Mouse (Mus musculus) frontal cortex, postnatal 14 days (tissue): Measurements from ENCODE around the gene Fkbpl.

Experiments used
- DNase-seq, 2 experiments: peaks; one replicate each; pipeline ENCODE4 v3.0.0; 2022; ENCODE audit warnings: low spot score in 2 of 2

Fkbpl gene

DNA sequence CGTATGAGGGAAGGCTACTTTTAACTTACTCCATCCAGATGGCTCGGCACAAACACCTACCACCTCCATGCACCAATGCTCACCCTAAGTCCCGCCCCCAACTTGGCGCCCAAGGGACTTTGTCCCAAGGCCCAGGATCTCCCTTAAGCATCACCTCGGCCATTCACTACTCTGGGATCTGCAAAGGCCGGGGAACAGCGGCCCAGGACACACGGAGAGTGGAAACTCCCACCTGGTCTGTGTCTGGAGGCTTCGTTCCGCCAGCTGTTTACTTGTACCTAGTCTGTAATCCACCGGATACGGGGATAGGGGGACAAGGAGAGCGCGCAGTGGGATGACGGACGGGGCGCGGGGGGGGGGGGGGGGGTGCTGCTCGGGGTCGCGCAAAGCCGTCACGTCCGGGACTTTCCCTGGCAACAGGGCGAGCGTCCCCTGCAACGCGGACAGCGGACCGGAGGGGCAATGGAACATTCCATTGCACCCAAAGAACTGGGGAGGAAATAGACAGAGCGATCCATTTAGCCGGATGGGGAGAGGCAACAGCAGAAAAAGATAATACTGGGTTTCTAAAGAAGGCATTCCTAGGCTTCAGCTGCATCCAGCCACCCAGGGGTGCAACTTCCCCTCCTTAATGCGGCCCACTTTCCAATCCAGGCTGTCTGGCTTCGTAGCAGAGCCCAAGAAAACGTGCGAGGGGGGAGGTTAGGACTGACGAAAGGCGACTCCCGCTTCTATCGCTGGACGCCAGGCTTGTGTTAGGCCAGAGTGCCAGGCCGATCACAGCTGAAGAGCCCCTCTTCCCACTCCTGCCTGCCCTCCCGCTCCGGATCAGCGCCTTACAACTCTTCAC lies 17.2 kb upstream of the Fkbpl start:
- DNase-seq: peak; percentile 78 to 83

DNA sequence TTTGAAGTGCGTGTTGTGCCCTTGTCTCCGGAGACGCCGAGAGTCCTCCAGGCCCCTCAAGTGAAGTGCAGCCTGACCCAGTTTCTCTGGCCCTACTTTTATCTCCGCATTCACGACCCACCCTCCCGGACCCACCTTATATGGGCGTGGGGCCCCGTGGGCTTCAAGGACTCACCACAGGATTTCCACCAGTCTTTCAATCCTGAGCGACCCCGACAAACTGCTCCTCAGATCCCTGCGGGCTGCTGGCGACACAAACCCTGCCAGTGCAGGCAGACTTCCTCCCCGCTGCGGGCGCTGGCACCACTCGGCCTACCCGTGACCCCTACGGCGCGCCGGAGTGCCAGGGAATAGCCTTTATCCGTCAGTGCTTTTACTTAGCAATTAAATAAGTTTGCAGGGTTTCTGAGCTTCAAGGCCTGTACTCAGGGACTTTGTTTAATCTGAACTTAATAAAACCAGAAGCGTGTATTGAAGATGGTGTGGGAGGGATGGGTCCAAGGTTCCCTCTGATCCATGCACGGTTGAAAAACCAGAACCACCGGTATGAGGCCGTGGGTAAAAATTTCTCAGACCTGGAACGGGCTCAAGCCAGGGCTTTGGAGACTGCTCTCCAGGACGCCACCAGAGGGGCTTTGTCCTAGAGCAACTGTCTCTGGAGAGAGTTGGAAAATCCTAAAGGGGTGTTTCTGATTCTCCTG lies 16.5 kb upstream of the Fkbpl start, which contains the start of gene Ppt2:
Gene Ppt2, minus strand, starts transcription at position 568 of the 701 bp plus-strand sequence.
- no peak for DNase-seq

DNA sequence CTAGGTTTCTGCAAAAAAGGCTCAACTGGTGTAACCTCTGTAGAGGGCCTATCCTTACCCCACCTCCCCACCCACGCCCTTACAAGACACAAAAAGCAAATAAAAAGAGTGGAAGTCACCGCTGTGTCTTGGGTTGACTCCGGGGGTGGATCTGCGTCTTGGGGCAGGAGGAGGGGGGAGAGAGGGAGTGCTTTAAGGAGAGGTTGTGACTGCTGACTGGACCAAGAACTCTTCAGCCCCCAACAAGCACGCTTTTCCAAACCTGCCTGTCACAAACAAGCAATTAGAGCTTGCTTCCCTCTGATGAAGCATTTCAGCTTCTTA lies 16.0 kb upstream of the Fkbpl start:
- no peak for DNase-seq

DNA sequence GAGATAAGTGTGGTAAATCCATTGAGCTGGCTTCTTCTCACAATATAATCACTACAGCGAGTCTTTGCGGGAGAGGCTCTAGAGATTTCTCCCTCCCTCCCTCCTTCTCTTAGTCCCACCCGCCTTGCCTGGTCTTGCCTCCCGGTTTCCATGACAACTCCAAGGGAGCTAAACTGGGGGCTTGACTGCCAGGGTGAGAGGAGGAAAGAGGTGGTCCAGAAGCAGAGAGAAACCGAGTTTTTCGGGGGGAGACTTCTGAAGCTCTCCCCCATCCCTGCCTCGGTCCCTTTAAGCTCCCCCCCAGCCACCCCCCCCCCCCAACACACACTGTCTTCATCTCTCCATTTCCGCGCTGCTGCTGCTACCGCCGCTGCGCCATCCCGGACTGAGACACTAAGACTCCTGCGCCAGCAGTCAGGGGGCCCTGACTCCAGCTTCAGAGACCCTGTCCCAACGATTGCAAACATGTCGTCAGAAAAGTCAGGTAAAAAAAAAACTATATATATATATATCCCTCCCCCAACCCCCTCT lies 15.3 kb upstream of the Fkbpl start, which contains the start of gene Prrt1:
Gene Prrt1, plus strand, starts transcription at position 313 of the 531 bp plus-strand sequence.
- DNase-seq: peak in 1 of 2 experiments; percentile 54

DNA sequence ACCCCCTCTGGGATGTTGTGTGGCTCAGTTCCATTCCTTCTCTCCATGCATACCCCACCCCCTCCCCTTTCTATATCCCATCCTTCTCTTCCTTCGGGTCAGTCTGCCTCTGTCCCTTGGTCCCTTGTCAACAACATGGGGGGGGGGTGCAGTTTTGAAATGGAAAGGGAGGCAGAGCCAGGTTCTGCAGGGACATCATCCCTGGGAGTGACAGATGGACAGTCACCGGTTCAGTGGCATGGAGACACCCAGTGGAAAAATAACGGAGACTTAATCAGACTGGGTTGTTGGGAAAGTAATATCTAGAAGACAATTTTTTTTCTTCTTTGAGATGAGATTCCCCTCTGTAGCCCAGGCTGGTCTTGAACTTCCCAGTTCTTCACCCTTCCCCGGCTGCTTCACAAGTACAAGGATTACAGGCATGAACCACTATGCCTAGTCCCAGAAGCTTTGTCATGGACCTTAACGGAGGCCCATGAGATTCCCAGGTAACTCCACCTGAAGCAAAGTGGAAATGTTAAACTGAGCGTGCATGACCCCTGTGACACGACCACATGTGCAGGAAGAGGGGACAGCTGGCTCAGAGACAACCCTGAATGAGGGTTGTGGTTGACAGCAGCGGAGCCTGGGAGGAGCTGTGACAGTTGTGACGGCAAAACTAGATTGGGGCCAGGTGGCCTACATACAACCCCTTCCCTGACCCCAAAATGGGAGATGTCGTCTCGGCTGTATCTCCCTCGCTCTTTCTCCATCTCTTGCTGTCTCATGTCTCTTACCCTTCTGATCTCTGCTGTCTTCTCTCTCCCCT lies 14.6 kb upstream of the Fkbpl start:
- DNase-seq: no peak

DNA sequence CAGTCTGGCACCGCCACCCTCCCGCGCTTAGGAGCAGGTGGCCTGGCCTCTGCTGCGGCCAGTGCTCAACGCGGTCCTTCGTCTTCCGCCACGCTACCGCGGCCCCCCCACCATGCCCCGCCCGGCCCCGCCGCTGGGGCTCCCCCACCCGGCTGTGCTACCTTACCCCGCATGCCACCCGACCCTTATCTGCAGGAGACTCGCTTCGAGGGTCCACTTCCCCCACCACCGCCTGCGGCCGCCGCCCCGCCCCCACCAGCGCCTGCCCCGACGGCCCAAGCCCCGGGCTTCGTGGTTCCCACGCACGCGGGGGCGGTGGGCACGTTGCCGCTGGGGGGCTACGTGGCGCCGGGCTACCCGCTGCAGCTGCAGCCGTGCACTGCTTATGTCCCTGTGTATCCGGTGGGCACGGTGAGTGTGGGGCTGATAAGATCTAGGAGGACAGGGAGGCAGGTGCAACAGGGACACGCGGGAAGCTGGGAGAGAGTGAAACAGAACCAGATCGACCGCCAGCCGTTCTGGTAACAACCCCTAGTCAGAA lies 13.7 kb upstream of the Fkbpl start:
- DNase-seq: no peak

DNA sequence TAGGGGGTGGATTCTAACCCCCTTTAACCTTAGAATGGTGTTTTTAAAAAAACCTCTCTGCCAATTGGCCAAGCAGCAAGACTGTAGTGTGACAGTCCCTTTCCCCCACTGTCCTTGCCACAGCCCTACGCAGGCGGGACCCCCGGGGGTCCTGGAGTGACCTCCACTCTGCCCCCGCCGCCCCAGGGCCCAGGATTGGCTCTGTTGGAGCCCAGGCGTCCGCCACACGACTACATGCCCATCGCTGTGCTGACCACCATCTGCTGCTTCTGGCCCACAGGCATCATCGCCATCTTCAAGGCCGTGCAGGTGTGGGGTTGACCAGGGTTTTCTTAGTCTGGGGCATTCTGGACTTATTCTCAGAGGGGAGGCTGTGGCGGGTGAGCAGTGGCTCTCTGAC lies 12.9 kb upstream of the Fkbpl start:
- DNase-seq: no peak

DNA sequence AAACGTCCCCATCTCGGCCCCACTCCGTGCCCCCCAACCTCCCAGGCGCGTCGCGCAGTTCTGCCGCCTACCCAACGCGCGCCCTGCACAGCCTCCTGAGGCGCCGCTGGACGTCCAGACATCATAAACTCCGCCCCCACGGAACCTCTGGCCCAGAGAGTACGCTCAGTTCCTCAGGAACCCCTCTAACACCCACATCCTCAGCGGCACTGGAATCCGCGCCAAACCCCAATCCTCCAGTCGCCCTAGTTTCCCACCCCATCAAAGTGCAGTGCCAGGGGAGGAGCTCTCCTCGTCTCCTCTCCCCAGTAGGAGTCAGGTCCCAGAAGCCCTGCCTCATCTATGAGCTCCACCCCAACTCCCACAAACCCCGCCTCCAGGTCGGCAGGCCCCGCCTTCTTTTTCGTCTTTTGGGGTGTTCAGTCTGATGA lies 12.3 kb upstream of the Fkbpl start:
- DNase-seq: peak; percentile 76 to 86

DNA sequence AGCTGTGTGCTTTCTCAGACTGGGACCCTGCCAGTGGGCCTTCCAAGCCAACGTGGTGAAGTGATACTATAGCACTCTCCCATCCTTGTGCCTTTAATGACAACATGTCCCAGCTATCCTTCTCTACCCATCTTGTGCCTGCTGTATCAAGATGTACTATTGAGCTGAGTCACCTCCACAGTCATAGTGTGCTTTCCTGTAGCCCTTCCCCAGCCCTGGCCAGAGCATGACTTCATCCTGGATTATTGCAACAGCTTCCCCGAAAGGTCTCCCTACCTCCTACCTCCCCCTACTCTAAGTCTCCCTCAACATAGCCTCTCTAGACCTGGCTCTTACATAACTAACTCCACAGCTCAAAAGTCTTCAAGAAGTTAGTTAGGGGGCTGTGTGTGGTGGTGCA lies 8.9 kb upstream of the Fkbpl start:
- DNase-seq: no peak

DNA sequence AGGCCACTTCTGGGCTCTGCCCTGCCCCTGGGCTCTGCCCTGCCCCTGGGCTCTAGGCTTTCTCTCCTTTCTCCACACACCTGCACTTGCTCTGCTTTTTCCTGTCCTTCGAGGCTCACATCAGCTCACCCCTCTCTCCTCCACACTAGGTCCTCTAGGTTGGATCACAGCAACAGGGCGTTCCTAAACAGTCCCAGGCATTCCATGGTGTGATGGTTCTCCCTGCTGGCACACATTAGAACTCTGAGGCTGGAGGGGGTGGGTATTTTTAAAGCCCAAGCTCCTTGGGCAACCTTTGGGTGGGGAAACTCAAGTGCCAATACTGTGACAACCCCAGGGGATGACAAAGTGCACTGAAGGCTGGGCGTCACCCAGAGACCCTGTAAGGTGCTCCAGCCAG lies 7.1 kb upstream of the Fkbpl start:
- DNase-seq: no peak

DNA sequence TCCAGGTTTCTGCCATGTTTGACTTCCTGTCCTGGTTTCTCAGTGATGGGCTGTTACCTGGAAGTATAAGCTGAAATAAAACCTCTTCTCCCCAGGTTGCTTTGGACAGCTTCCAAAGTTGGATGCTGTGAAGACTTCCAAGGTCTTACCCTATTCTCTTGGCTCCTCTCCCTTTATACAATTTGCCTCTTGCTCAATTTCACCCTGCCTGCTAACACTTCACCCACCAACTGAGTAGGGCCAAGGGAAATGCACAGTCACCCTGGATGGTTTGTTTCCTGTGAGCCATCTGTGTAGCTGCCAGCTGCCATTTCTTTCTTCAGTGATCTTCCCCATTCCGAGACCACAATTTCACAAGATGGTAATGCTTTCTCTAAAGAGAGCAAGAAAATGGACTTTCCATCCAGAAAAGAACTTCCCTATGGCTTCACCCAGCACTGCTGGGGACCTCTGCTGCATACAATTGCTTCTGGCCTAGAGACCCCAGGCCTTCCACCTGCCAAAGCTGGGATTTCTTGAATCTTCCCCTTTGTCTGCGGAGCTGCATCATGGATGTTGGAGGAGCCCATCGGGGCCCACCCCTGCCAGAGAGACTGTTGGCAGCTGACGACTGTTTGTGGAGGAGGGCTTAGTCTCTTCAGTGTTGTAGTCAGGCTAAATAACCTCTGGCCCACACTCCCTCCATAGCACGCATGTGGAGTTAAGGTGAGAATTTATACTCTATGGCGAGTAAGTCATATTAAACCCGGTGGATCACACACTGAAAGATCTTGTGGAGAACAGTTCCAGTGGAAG lies 4.9 kb upstream of the Fkbpl start:
- DNase-seq: no peak

DNA sequence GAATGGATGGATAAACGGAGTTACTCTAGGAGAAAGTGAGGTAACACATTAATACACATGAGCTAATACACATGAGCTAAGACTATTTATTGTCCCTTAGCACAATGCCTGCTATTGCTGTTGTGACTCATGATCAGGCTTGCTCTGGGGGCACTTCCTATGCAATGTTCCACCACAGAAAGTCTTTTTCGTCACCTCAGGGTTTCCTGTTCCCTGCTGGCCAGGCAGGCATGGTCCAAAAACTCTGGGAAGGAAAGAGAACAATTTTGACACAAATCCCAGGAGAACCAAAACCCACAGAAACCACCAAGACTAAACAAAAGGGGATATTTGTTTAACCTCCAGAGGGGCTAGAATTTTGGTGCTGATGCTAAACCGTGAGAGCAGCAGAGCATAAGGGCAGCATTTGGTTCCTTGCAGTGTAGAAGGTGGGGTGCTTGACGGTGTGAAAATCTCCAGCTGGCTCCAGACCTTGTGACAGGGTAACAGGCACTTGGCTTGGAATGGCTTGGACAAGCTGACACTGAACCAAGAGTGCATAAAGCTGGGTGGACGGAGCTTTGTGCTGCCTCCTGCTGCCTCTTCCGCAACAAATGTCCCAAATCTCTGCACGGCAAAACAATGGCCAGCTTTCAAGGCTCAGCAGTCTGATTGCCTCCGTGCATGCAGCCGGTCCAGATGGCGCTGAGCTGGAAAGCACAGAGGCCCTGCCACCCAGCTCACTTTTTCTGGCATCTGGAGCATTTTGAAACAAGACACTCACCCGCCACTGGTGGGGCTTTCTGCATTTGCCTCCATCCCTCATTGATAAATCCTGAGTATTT lies 3.6 kb upstream of the Fkbpl start:
- no peak for DNase-seq

DNA sequence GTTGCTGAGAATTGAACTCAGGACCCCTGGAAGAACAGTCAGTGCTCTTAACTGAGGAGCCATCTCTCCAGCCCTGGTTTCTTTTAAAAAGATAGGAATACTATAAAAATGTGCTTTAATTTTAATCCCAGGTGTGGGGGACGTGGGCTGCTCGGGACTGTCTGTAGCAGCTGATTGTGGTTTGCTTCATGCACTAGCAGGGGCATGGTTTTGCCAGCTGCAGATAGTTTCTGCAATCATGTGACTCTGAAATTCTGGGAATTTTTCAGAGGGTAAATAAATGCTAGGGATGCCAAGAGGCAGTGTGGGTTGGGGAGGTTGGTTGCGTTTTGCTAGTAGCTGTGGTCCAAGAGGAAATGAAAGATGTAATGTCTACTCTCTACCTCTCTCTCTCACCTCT lies 2.6 kb upstream of the Fkbpl start:
- DNase-seq: no peak

DNA sequence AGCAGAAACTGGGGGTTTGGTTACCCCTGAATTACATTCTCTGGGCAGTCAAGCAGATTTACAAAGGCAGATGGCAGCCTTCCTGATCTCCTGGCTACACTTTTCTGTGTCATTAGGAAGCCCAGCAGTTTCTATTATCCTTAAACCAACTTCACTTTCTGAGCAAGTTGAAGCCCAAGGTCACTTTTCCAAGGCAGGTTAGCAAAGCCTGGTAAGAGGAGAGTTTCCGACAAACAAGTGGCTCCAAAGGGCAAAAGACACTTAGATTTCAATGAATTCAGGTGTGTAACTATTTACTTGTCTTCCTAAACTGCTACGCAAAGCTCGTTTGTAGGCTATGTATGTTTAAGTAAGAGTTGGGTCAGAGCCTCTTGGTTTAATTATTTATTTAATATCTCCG lies 1.2 kb upstream of the Fkbpl start:
- DNase-seq: no peak

DNA sequence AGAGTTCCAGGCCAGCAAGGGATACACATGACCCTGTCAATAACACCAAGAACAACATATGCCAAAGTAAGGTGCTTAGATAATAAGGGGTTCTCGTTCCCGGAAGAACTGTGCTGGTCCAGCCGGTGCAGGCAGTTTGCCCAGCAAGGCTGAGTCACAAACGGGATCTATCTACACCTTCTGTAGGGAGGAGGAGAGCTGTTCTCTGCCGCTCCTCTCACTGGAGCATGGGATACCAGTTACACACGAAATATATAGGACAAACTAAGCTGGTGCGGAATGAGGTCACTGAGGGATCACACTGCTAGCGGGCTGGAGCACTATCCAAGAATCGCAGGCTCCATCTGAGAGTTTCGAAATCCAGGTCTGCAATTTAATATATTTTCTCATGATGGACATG lies 620 bp upstream of the Fkbpl start:
- DNase-seq: no peak

DNA sequence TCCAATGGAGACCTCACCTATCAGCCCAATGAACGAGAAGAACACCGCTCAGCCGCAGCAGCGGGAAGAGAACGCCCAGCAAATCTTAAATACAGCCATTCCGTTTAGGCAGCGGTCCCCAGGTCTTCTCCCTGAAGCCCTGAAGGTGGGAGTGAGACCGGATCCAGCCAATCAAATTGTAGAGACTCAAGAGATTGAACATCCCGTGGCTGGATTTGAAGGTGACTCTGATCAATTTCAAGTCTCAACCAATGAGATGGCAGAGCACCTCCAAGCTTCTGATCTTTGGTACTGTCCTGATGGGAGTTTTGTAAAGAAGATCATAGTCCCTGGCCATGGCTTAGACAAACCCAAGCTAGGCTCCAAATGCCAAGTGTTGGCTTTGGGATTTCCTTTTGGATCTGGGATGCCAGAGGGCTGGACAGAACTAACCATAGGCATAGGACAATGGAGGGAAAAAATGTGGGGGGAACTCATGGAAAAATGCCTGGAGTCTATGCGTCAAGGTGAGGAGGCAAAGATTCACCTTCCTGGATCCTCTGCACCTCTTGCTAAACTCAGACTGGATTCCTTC lies 779 bp downstream of the Fkbpl start:
- DNase-seq: no peak

DNA sequence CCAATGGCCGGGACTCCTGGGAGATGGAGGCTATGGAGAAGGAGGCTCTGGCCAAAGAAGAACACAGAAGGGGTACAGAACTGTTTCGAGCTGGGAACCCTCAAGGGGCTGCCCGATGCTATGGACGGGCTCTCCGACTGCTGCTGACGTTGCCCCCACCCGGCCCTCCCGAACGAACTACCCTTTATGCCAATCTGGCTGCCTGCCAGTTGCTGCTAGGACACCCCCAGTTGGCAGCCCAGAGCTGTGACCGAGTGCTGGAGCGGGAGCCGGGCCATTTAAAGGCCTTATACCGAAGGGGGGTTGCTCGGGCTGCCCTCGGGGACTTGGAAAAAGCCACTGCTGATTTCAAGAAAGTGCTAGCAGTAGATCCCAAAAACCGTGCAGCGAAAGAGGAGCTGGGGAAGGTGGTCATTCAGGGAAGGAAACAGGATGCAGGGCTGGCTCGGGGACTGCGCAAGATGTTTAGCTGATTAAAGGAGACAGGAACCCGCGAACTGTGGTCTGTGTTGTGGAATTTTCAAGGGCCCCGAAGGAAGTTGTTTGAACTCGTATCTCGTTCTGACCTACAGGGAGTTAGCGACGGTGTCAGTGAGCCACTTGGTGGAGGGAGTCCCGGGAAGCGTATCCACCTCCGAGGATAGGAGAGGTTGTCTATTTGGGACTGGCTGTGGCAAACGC lies 1.4 kb downstream of the Fkbpl start:
- DNase-seq: no peak

DNA sequence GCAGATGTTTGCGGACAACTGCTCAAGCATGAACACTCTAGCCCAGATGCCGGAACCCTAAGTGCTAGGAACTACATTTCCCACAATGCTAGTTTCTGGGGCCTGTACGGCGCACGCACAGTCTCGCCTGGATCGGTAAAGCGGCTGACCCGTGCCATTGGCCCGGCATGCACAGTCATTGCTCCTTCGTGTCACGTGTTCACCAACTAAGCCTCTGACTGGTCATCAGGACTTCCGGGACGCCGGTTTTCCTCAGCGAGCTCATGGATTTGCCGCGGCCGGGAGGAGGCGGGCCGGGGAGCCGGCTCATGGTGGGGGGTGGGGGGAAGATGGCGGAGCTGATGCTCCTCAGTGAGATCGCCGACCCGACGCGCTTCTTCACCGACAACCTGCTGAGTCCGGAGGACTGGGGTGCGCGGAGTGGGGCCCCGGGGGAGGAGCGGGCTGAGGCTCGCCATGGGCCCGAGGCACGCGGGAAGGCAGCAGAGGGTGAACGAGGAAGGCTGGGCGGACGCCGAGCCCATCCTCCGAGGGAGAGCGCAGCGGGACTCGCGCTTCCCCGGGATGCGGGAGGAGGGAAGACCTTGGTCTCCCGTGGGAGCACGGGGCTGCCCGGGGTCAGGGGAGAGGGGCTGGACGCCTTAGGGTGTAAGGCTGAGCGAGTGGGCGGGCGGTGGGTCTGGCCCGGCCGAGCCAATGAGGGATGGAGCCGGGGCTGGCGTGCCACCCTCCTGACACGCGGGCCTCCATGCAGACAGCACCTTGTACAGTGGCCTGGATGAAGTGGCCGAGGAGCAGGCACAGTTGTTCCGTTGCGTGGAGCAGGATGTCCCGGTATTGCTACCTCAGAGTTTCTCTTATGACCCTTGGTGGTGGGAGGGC lies 2.6 kb downstream of the Fkbpl start, which contains the start of gene Atf6b:
Gene Atf6b, plus strand, starts transcription at position 241 of the 882 bp plus-strand sequence.
- DNase-seq: peak; percentile 96 to 97
